Mouse (Mus musculus) MEL (cell line): Measurements from ENCODE around the gene Itpr2.

ENCODE experiments used
- CTCF ChIP-seq, 3 experiments: IDR thresholded peaks in 2 of 3; conservative IDR thresholded peaks in 1 of 3; 2 replicates each; pipeline ENCODE4 v1.5.1; 2011 to 2012; ENCODE audit warnings: low read length in 3 of 3, low read depth in 2 of 3, mild to moderate bottlenecking in 2 of 3, improper control_type of control experiment in 1 of 3, inconsistent platforms in 1 of 3, mixed read lengths in 1 of 3, moderate library complexity in 1 of 3; ENCODE audit not compliant: control insufficient read depth in 1 of 3, insufficient read depth in 1 of 3, poor library complexity in 1 of 3, severe bottlenecking in 1 of 3
- EP300 ChIP-seq, 2 experiments: IDR thresholded peaks; 2 replicates each; pipeline ENCODE4 v1.6.1; 2011; ENCODE audit warnings: improper control_type of control experiment in 2 of 2, low read length in 2 of 2, low read depth in 1 of 2, mild to moderate bottlenecking in 1 of 2
- HCFC1 ChIP-seq: IDR thresholded peaks from 2 replicates; pipeline ENCODE4 v1.6.1; 2012; ENCODE audit warnings: low read depth, mild to moderate bottlenecking, inconsistent platforms, low read length, improper control_type of control experiment, moderate library complexity
- KAT2A ChIP-seq: conservative IDR thresholded peaks from 2 replicates; pipeline ENCODE4 v1.6.1; 2012; ENCODE audit warnings: low read depth, low read length, improper control_type of control experiment, inconsistent platforms
- MYC ChIP-seq: IDR thresholded peaks from 2 replicates; pipeline ENCODE4 v1.6.1; 2011; ENCODE audit warnings: low read depth, mild to moderate bottlenecking, low read length, improper control_type of control experiment, moderate library complexity
- NELFE ChIP-seq: IDR thresholded peaks from 2 replicates; pipeline ENCODE4 v1.6.1; 2011; ENCODE audit warnings: low read depth, low read length, improper control_type of control experiment
- POLR2A ChIP-seq, 2 experiments: IDR thresholded peaks; 2 replicates each; pipeline ENCODE4 v1.6.1; 2011 to 2012; ENCODE audit warnings: low read length in 2 of 2, mild to moderate bottlenecking in 2 of 2, control low read depth in 1 of 2, improper control_type of control experiment in 1 of 2, low read depth in 1 of 2, moderate library complexity in 1 of 2; ENCODE audit not compliant: control insufficient read depth in 1 of 2, insufficient read depth in 1 of 2, poor library complexity in 1 of 2
- POLR2AphosphoS2 ChIP-seq: IDR thresholded peaks from 2 replicates; pipeline ENCODE4 v1.6.1; 2011; ENCODE audit warnings: low read length, improper control_type of control experiment
- RCOR1 ChIP-seq: IDR thresholded peaks from 2 replicates; pipeline ENCODE4 v1.6.1; 2012; ENCODE audit warnings: low read depth, mild to moderate bottlenecking, inconsistent platforms, low read length, improper control_type of control experiment
- TAL1 ChIP-seq: IDR thresholded peaks from 2 replicates; pipeline ENCODE4 v1.6.1; 2012; ENCODE audit warnings: mild to moderate bottlenecking, inconsistent platforms, low read length, moderate library complexity, mixed read lengths
- UBTF ChIP-seq: IDR thresholded peaks from 2 replicates; pipeline ENCODE4 v1.6.1; 2012; ENCODE audit warnings: low read depth, mild to moderate bottlenecking, inconsistent platforms, low read length, improper control_type of control experiment, moderate library complexity, borderline replicate concordance; ENCODE audit not compliant: insufficient read depth
- ZMIZ1 ChIP-seq: IDR thresholded peaks from 2 replicates; pipeline ENCODE4 v1.6.1; 2012; ENCODE audit warnings: low read depth, mild to moderate bottlenecking, inconsistent platforms, low read length, improper control_type of control experiment, moderate library complexity

- TF ChIP-seq MYC = peak; percentile 78
- TF ChIP-seq EP300 (IDR thresholded peaks at IDR 0.05; ENCODE audit: low read depth in 1 of 2, low read length in 2 of 2) = peak; percentile 75 to 86
- TF ChIP-seq CTCF (IDR thresholded peaks at IDR 0.05 in 2 of 3, conservative IDR thresholded peaks at IDR 0.05 in 1 of 3; ENCODE audit: control insufficient read depth in 1 of 3, insufficient read depth in 1 of 3, low read depth in 2 of 3, low read length in 3 of 3, poor library complexity in 1 of 3, severe bottlenecking in 1 of 3) = peak in 1 of 3 experiments; percentile 27; a peak in 1 of 6 replicates
- no peak for TF ChIP-seq HCFC1
- no peak for TF ChIP-seq POLR2AphosphoS2
- no peak for TF ChIP-seq KAT2A
- no peak for TF ChIP-seq NELFE
- no peak for TF ChIP-seq UBTF
- no peak for TF ChIP-seq RCOR1
- peak; percentile 90 for TF ChIP-seq TAL1
- no peak for TF ChIP-seq ZMIZ1
- TF ChIP-seq POLR2A (IDR thresholded peaks at IDR 0.05; ENCODE audit: control insufficient read depth in 1 of 2, insufficient read depth in 1 of 2, low read depth in 1 of 2, low read length in 2 of 2, poor library complexity in 1 of 2) = no peak
Measured at GRCm38 (mm10) chr6:146219534-146219933, 282.5 kb downstream of the Itpr2 start.
